In genomic region chr11:75034104-75034503, GRCm38 (mm10) we compare ENCODE assay signal across 16 mouse cellular contexts.
DNase-seq lines count a peak whose midpoint lies in the region; ATAC-seq and TF ChIP-seq lines count a peak whose summit lies in the region.
"Had no signal": no experiment of that assay in that cellular context is flagged by ENCODE, and none has a peak within 500 bp of the region (broad histone marks: within the 10 kb centered on the region; RNA-seq: fewer than 3 reads in every experiment).

No protein-coding gene starts in this region.

- 62% methylated on average over 3 of the region's 3 CpGs for WGBS in kidney, embryonic 15.5 days
- WGBS in intestine, embryonic 15.5 days = 50% methylated on average over 3 of the region's 3 CpGs
- WGBS in hindbrain, embryonic 11.5 days = 94% methylated on average over 3 of the region's 3 CpGs
- WGBS in cerebellum, adult 2 months = 77% methylated on average over 3 of the region's 3 CpGs

- H3K36me3 ChIP-seq in kidney, embryonic 15.5 days = peaks cover 6% of the 10 kb centered on the region; the same call in 1 of the 2 replicates
- no peaks in the 10 kb centered on the region for H3K36me3 ChIP-seq in intestine, embryonic 15.5 days
- no peaks in the 10 kb centered on the region for H3K36me3 ChIP-seq in hindbrain, embryonic 11.5 days (ENCODE audit: control insufficient read depth, insufficient read depth, low read length)
- H3K36me3 ChIP-seq: limb, embryonic 15.5 days had no signal

- H3K9ac ChIP-seq in kidney, embryonic 15.5 days = no peak overlapping the region
- no peak overlapping the region for H3K9ac ChIP-seq in intestine, embryonic 15.5 days
- H3K9ac ChIP-seq in hindbrain, embryonic 11.5 days (ENCODE audit: low read depth, low read length) = no peak overlapping the region
- H3K9ac ChIP-seq: forebrain, embryonic 13.5 days; limb, embryonic 15.5 days had no signal

- TF ChIP-seq CTCF in cerebellum, adult 2 months (IDR thresholded peaks at IDR 0.05; ENCODE audit: borderline replicate concordance, insufficient read depth, low read depth, low read length) = no peak

- peaks cover 8% of the 10 kb centered on the region for H3K4me1 ChIP-seq in kidney, embryonic 15.5 days
- peaks cover 39% of the 10 kb centered on the region for H3K4me1 ChIP-seq in brown adipose tissue, adult 24 weeks (ENCODE audit: control insufficient read depth, insufficient read depth, insufficient read length, low read length)
- peaks cover 10% of the 10 kb centered on the region; the same call in 1 of the 2 replicates for H3K4me1 ChIP-seq in intestine, embryonic 15.5 days (replicated peaks)
- no peaks in the 10 kb centered on the region for H3K4me1 ChIP-seq in hindbrain, embryonic 11.5 days (replicated peaks; ENCODE audit: control insufficient read depth, insufficient read depth, low read length)
- H3K4me1 ChIP-seq in cerebellum, adult 2 months (ENCODE audit: control insufficient read depth, insufficient read depth, low read length) = peaks cover 8% of the 10 kb centered on the region

- no peaks in the 10 kb centered on the region for H3K27me3 ChIP-seq in kidney, embryonic 15.5 days
- H3K27me3 ChIP-seq in intestine, embryonic 15.5 days (replicated peaks) = no peaks in the 10 kb centered on the region
- no peaks in the 10 kb centered on the region for H3K27me3 ChIP-seq in hindbrain, embryonic 11.5 days (ENCODE audit: control insufficient read depth, insufficient read depth, low read length)
- no peaks in the 10 kb centered on the region for H3K27me3 ChIP-seq in cerebellum, adult 2 months (ENCODE audit: control insufficient read depth, insufficient read depth, low read length)
- H3K27me3 ChIP-seq: forebrain, embryonic 13.5 days; limb, embryonic 15.5 days had no signal

- H3K4me3 ChIP-seq in kidney, embryonic 15.5 days (replicated peaks) = no peak overlapping the region
- no peak overlapping the region for H3K4me3 ChIP-seq in brown adipose tissue, adult 24 weeks (ENCODE audit: insufficient read depth, low read depth, low read length)
- no peak overlapping the region for H3K4me3 ChIP-seq in intestine, embryonic 15.5 days (replicated peaks)
- no peak overlapping the region for H3K4me3 ChIP-seq in hindbrain, embryonic 11.5 days (ENCODE audit: low read depth, low read length)
- H3K4me3 ChIP-seq in cerebellum, adult 2 months (replicated peaks; ENCODE audit: insufficient read depth, low read depth, low read length) = no peak overlapping the region
- H3K4me3 ChIP-seq: embryonic facial prominence, embryonic 10.5 days; forebrain, embryonic 13.5 days; limb, embryonic 15.5 days had no signal

- TF ChIP-seq POLR2A in cerebellum, adult 2 months (IDR thresholded peaks at IDR 0.05; ENCODE audit: borderline replicate concordance, insufficient read depth, low read length) = no peak

- peak overlapping the region; percentile 20; the same call in 1 of the 2 replicates for H3K27ac ChIP-seq in kidney, embryonic 15.5 days
- H3K27ac ChIP-seq in brown adipose tissue, adult 24 weeks (replicated peaks; ENCODE audit: low read depth, low read length) = peak overlapping the region; percentile 89
- H3K27ac ChIP-seq in intestine, embryonic 15.5 days = peak overlapping the region; percentile 25; the same call in 1 of the 2 replicates
- H3K27ac ChIP-seq in hindbrain, embryonic 11.5 days (ENCODE audit: low read depth, low read length) = no peak overlapping the region
- no peak overlapping the region for H3K27ac ChIP-seq in cerebellum, adult 2 months (ENCODE audit: insufficient read depth, low read length)
- H3K27ac ChIP-seq: embryonic facial prominence, embryonic 10.5 days; forebrain, embryonic 13.5 days; limb, embryonic 15.5 days had no signal

- H3K9me3 ChIP-seq in kidney, embryonic 15.5 days (replicated peaks) = no peaks in the 10 kb centered on the region
- no peaks in the 10 kb centered on the region for H3K9me3 ChIP-seq in intestine, embryonic 15.5 days
- H3K9me3 ChIP-seq in hindbrain, embryonic 11.5 days (ENCODE audit: control insufficient read depth, low read length) = no peaks in the 10 kb centered on the region
- H3K9me3 ChIP-seq: embryonic facial prominence, embryonic 10.5 days; forebrain, embryonic 13.5 days; limb, embryonic 15.5 days had no signal

- no peak overlapping the region for H3K4me2 ChIP-seq in kidney, embryonic 15.5 days
- H3K4me2 ChIP-seq in intestine, embryonic 15.5 days (replicated peaks) = no peak overlapping the region
- H3K4me2 ChIP-seq in hindbrain, embryonic 11.5 days (replicated peaks; ENCODE audit: low read depth, low read length) = no peak overlapping the region
- H3K4me2 ChIP-seq: forebrain, embryonic 13.5 days; limb, embryonic 15.5 days had no signal

- no peak for ATAC-seq in kidney, embryonic 15.5 days (replicated peaks; ENCODE audit: low FRiP score)
- no peak for ATAC-seq in intestine, embryonic 15.5 days
- no peak for ATAC-seq in hindbrain, embryonic 11.5 days (ENCODE audit: low FRiP score)
- ATAC-seq: forebrain, embryonic 13.5 days; midbrain, embryonic 16.5 days had no signal

- DNase-seq in heart, adult 11 months = peak; percentile 96
- no peak for DNase-seq in heart, postnatal 4 days
- DNase-seq in kidney, adult 9 months = no peak
- DNase-seq in hindbrain, embryonic 11.5 days (ENCODE audit: low spot score) = no peak
- no peak for DNase-seq in cerebellum, adult 2 months
- DNase-seq: adrenal gland, adult 8-10 months; cerebellum, adult 11-12 months; kidney, postnatal 25 days; thymus, postnatal 14 days had no signal

Comparison
In these comparisons a context has a peak if more than half of its experiments do, and no peak if none do; other contexts are left out.
1. H3K27ac ChIP-seq: peak in kidney, embryonic 15.5 days (single experiment), brown adipose tissue, adult 24 weeks (single experiment) and intestine, embryonic 15.5 days (single experiment); none in hindbrain, embryonic 11.5 days (single experiment) and cerebellum, adult 2 months (single experiment).